ENCODE assay signal across 8 mouse cellular contexts in the genomic region with DNA sequence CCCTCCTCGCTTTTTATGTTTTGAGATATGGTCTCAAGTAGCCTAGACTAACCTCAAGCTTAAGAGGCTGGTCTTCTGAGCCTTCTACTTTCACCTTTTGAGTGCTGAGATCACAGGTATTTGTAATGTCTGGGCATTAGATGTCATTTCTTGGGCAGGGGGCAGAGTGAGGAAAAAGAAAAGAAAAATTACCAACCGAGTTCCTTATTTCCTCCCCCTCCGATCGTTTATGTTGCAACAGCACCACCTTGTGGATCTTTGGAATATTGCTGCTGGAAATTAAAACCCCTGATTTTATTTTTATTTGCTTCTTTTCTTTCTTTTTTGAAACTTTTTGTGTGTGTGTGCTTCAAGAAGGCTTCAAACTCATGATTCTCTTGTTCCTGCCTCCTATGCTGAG. TPM values are rescaled to one million over a fixed set of nuclear protein-coding genes. Genes with fewer than 3 reads are reported as not detected.
DNase-seq lines count a peak whose midpoint lies in the region; ATAC-seq lines count a peak whose summit lies in the region.

No protein-coding gene starts in this region.

- peak; percentile 12 for DNase-seq in hindbrain, embryonic 10.5 days (ENCODE audit: low spot score)
- peak; percentile 77 for DNase-seq in CD4-positive, CD25-positive, alpha-beta regulatory T cell, adult 2 months (ENCODE audit: low read depth, low spot score)
- DNase-seq in T-cell, adult 2 months (ENCODE audit: low spot score): peak; percentile 48
- DNase-seq in hindbrain, embryonic 14.5 days (ENCODE audit: low spot score): peak; percentile 78
- no peak for DNase-seq in left cerebral cortex, adult 8-10 months (ENCODE audit: low spot score in 2 of 2)
- no peak for DNase-seq in left cerebral cortex, postnatal 4 days

- H3K27ac ChIP-seq in hindbrain, embryonic 10.5 days: no peak overlapping the region
- no peak overlapping the region for H3K27ac ChIP-seq in hindbrain, embryonic 12.5 days
- no peak overlapping the region for H3K27ac ChIP-seq in hindbrain, embryonic 14.5 days

- no peaks in the 10 kb centered on the region for H3K27me3 ChIP-seq in hindbrain, embryonic 10.5 days (ENCODE audit: insufficient read depth, poor library complexity, severe bottlenecking)
- H3K27me3 ChIP-seq in hindbrain, embryonic 12.5 days: no peaks in the 10 kb centered on the region
- no peaks in the 10 kb centered on the region for H3K27me3 ChIP-seq in hindbrain, embryonic 14.5 days (ENCODE audit: control insufficient read depth, insufficient read depth, low read length)
- no peaks in the 10 kb centered on the region for H3K27me3 ChIP-seq in megakaryocyte, embryonic 14.5 days (replicated peaks)

- no peaks in the 10 kb centered on the region for H3K4me1 ChIP-seq in hindbrain, embryonic 10.5 days (replicated peaks)
- no peaks in the 10 kb centered on the region for H3K4me1 ChIP-seq in hindbrain, embryonic 12.5 days
- no peaks in the 10 kb centered on the region for H3K4me1 ChIP-seq in hindbrain, embryonic 14.5 days (replicated peaks; ENCODE audit: control insufficient read depth, insufficient read depth, low read length)
- H3K4me1 ChIP-seq in megakaryocyte, embryonic 14.5 days: peaks cover 2% of the 10 kb centered on the region; the same call in 1 of the 2 replicates

- H3K9me3 ChIP-seq in hindbrain, embryonic 10.5 days: no peaks in the 10 kb centered on the region
- H3K9me3 ChIP-seq in hindbrain, embryonic 12.5 days (replicated peaks): no peaks in the 10 kb centered on the region
- no peaks in the 10 kb centered on the region for H3K9me3 ChIP-seq in hindbrain, embryonic 14.5 days (ENCODE audit: control insufficient read depth, low read length)
- H3K9me3 ChIP-seq in megakaryocyte, embryonic 14.5 days: no peaks in the 10 kb centered on the region

- peaks cover 85% of the 10 kb centered on the region for H3K36me3 ChIP-seq in hindbrain, embryonic 10.5 days
- H3K36me3 ChIP-seq in hindbrain, embryonic 12.5 days: peaks cover 42% of the 10 kb centered on the region
- peaks cover 64% of the 10 kb centered on the region for H3K36me3 ChIP-seq in hindbrain, embryonic 14.5 days (replicated peaks; ENCODE audit: control insufficient read depth, insufficient read depth)
- H3K36me3 ChIP-seq in megakaryocyte, embryonic 14.5 days (replicated peaks; ENCODE audit: low read length): peaks cover 73% of the 10 kb centered on the region

- 30% methylated on average over 4 of the region's 4 CpGs for WGBS in hindbrain, embryonic 10.5 days
- WGBS in hindbrain, embryonic 12.5 days: 31% methylated on average over 4 of the region's 4 CpGs
- 31% methylated on average over 4 of the region's 4 CpGs for WGBS in hindbrain, embryonic 14.5 days

- no peak overlapping the region for H3K4me2 ChIP-seq in hindbrain, embryonic 12.5 days (replicated peaks)
- no peak overlapping the region for H3K4me2 ChIP-seq in hindbrain, embryonic 14.5 days (replicated peaks)

- ATAC-seq in hindbrain, embryonic 12.5 days (ENCODE audit: low FRiP score): no peak
- no peak for ATAC-seq in hindbrain, embryonic 14.5 days (ENCODE audit: low FRiP score)

- no peak overlapping the region for H3K9ac ChIP-seq in hindbrain, embryonic 12.5 days
- no peak overlapping the region for H3K9ac ChIP-seq in hindbrain, embryonic 14.5 days

- H3K4me3 ChIP-seq in hindbrain, embryonic 10.5 days: no peak overlapping the region
- H3K4me3 ChIP-seq in hindbrain, embryonic 12.5 days: no peak overlapping the region
- no peak overlapping the region for H3K4me3 ChIP-seq in hindbrain, embryonic 14.5 days (replicated peaks; ENCODE audit: low read length)
- H3K4me3 ChIP-seq in megakaryocyte, embryonic 14.5 days (replicated peaks): peak overlapping the region; percentile 77

- intact Hi-C loops in left cerebral cortex, postnatal 4 days (cut with DNase I): loop anchor here (5.0 to 10.0 kb wide), 2 partner anchors 51 to 313 kb away; no protein-coding TSS in a partner anchor

RNA-seq across cellular contexts. Expression of a gene that starts 9.6 kb away (rescaled TPM):
- polyA plus RNA-seq in hindbrain, embryonic 10.5 days (2016; fragmentation: Nextera tagmentation; extraction: Ambion mirVana): 293 and 337 TPM in 2 replicates
- polyA plus RNA-seq in hindbrain, embryonic 12.5 days (2016; fragmentation: Nextera tagmentation; extraction: Ambion mirVana): 193 and 196 TPM in 2 replicates
- 191 and 213 TPM in 2 replicates for polyA plus RNA-seq in hindbrain, embryonic 14.5 days (2014; fragmentation: Nextera tagmentation; extraction: Ambion mirVana)
- 7.3 and 17.6 TPM in 2 replicates for polyA plus RNA-seq in megakaryocyte, embryonic 14.5 days (2012; ENCODE audit: insufficient read depth, low replicate concordance)
- total RNA-seq in left cerebral cortex, adult 8-10 months (2022): 100 to 1,000 TPM; 101 to 116 (median 111) TPM
- total RNA-seq in left cerebral cortex, postnatal 4 days (2021): 100 to 1,000 TPM; 126 to 138 TPM

RNA-seq across cellular contexts. Expression of a gene that starts 22.1 kb away (rescaled TPM):
- 217 and 229 TPM in 2 replicates for polyA plus RNA-seq in hindbrain, embryonic 10.5 days (2016; fragmentation: Nextera tagmentation; extraction: Ambion mirVana)
- 234 and 235 TPM in 2 replicates for polyA plus RNA-seq in hindbrain, embryonic 12.5 days (2016; fragmentation: Nextera tagmentation; extraction: Ambion mirVana)
- 211 and 230 TPM in 2 replicates for polyA plus RNA-seq in hindbrain, embryonic 14.5 days (2014; fragmentation: Nextera tagmentation; extraction: Ambion mirVana)
- 24.0 and 57.2 TPM in 2 replicates for polyA plus RNA-seq in megakaryocyte, embryonic 14.5 days (2012; ENCODE audit: insufficient read depth, low replicate concordance)
- 100 to 1,000 TPM; 117 to 135 (median 124) TPM for total RNA-seq in left cerebral cortex, adult 8-10 months (2022)
- 100 to 1,000 TPM; 135 to 139 TPM for total RNA-seq in left cerebral cortex, postnatal 4 days (2021)

RNA-seq across cellular contexts. Expression of a gene that starts 37.3 kb away (rescaled TPM):
- 28.3 and 35.7 TPM in 2 replicates for polyA plus RNA-seq in hindbrain, embryonic 10.5 days (2016; fragmentation: Nextera tagmentation; extraction: Ambion mirVana)
- polyA plus RNA-seq in hindbrain, embryonic 12.5 days (2016; fragmentation: Nextera tagmentation; extraction: Ambion mirVana): 36.5 and 37.4 TPM in 2 replicates
- 32.0 and 32.1 TPM in 2 replicates for polyA plus RNA-seq in hindbrain, embryonic 14.5 days (2014; fragmentation: Nextera tagmentation; extraction: Ambion mirVana)
- 167 and 296 TPM in 2 replicates for polyA plus RNA-seq in megakaryocyte, embryonic 14.5 days (2012; ENCODE audit: insufficient read depth, low replicate concordance)
- total RNA-seq in left cerebral cortex, adult 8-10 months (2022): 10 to 100 TPM; 18.4 to 23.4 (median 20.7) TPM
- 10 to 100 TPM; 32.0 to 36.6 TPM for total RNA-seq in left cerebral cortex, postnatal 4 days (2021)

RNA-seq across cellular contexts. Expression of a gene that starts 57.1 kb away (rescaled TPM):
- polyA plus RNA-seq in hindbrain, embryonic 10.5 days (2016; fragmentation: Nextera tagmentation; extraction: Ambion mirVana): 5.1 and 8.2 TPM in 2 replicates
- 6.3 and 7.5 TPM in 2 replicates for polyA plus RNA-seq in hindbrain, embryonic 12.5 days (2016; fragmentation: Nextera tagmentation; extraction: Ambion mirVana)
- 11.9 and 12.3 TPM in 2 replicates for polyA plus RNA-seq in hindbrain, embryonic 14.5 days (2014; fragmentation: Nextera tagmentation; extraction: Ambion mirVana)
- polyA plus RNA-seq in megakaryocyte, embryonic 14.5 days (2012; ENCODE audit: insufficient read depth, low replicate concordance): 4.5 TPM in 1 of 2 replicates, not detected in the other
- total RNA-seq in left cerebral cortex, adult 8-10 months (2022): 10 to 100 TPM in 2 of 4 experiments, 1 to 10 TPM in 2; 9.6 to 10.8 (median 10.2) TPM
- 10 to 100 TPM in 1 of 2 experiments, 1 to 10 TPM in 1; 9.5 to 10.4 TPM for total RNA-seq in left cerebral cortex, postnatal 4 days (2021)

Comparison
In these comparisons a context has a peak if more than half of its experiments do, and no peak if none do; other contexts are left out.
1. DNase-seq: peak in hindbrain, embryonic 10.5 days (single experiment), CD4-positive, CD25-positive, alpha-beta regulatory T cell, adult 2 months (single experiment), T-cell, adult 2 months (single experiment) and hindbrain, embryonic 14.5 days (single experiment); none in left cerebral cortex, adult 8-10 months (0 of 2) and left cerebral cortex, postnatal 4 days (single experiment).
2. RNA of a gene that starts 9.6 kb away (polyA plus RNA-seq): 293 to 337 TPM in hindbrain, embryonic 10.5 days, 193 to 196 TPM in hindbrain, embryonic 12.5 days and 191 to 213 TPM in hindbrain, embryonic 14.5 days; 7.3 to 17.6 TPM in megakaryocyte, embryonic 14.5 days; every median in the first group is over 10 times any median in the second.